Mouse (Mus musculus) thymus, postnatal 36 days (tissue): ENCODE data around the gene Olfr576.

Source experiments
- DNase-seq, 2 experiments: peaks; one replicate each; pipeline ENCODE4 v3.0.0; 2022; ENCODE audit warnings: mixed read lengths in 2 of 2

The Olfr576 gene

GRCm38 (mm10) chr7:102962360-102962759, at the start of gene Olfr576:
Gene Olfr576 (plus strand): TSS chr7:102962660.
- no peak for DNase-seq

GRCm38 (mm10) chr7:102915261-102915660, 47.2 kb upstream of the Olfr576 start:
- DNase-seq = no peak

GRCm38 (mm10) chr7:102916405-102916804, 46.1 kb upstream of the Olfr576 start:
- no peak for DNase-seq

- no peak for DNase-seq
Observed at GRCm38 (mm10) chr7:102917032-102917875, 45.2 kb upstream of the Olfr576 start, which contains the start of gene Olfr571. Gene Olfr571 (minus strand): TSS chr7:102917536.

GRCm38 (mm10) chr7:102919632-102920031, 42.8 kb upstream of the Olfr576 start:
- DNase-seq = no peak

- no peak for DNase-seq
Observed at GRCm38 (mm10) chr7:102924109-102924508, 38.4 kb upstream of the Olfr576 start, which contains the start of gene Olfr572. Gene Olfr572 (plus strand): TSS chr7:102924409.

- DNase-seq = no peak
Observed at GRCm38 (mm10) chr7:102927105-102927504, 35.4 kb upstream of the Olfr576 start.

- no peak for DNase-seq
Observed at GRCm38 (mm10) chr7:102942475-102942874, 20.0 kb upstream of the Olfr576 start, which contains the start of gene Olfr573-ps1. Gene Olfr573-ps1 (minus strand): TSS chr7:102942575.

- DNase-seq = no peak
Observed at GRCm38 (mm10) chr7:102943417-102943816, 19.0 kb upstream of the Olfr576 start.

- no peak for DNase-seq
Observed at GRCm38 (mm10) chr7:102948167-102948566, 14.3 kb upstream of the Olfr576 start, which contains the start of gene Olfr574. Gene Olfr574 (plus strand): TSS chr7:102948467.

- no peak for DNase-seq
Observed at GRCm38 (mm10) chr7:102950732-102951131, 11.7 kb upstream of the Olfr576 start.

GRCm38 (mm10) chr7:102958137-102958536, 4.3 kb upstream of the Olfr576 start:
- no peak for DNase-seq

- DNase-seq = no peak
Observed at GRCm38 (mm10) chr7:102958593-102958992, 3.9 kb upstream of the Olfr576 start, which contains the start of gene Olfr575. Gene Olfr575 (minus strand): TSS chr7:102958775.

- no peak for DNase-seq
Observed at GRCm38 (mm10) chr7:102974399-102974798, 11.9 kb downstream of the Olfr576 start.

- DNase-seq = no peak
Observed at GRCm38 (mm10) chr7:102975843-102976242, 13.4 kb downstream of the Olfr576 start, which contains the start of gene Olfr577. Gene Olfr577 (minus strand): TSS chr7:102975943.

- no peak for DNase-seq
Observed at GRCm38 (mm10) chr7:102989224-102989623, 26.8 kb downstream of the Olfr576 start, which contains the start of gene Olfr578. Gene Olfr578 (minus strand): TSS chr7:102989324.
